Mouse (Mus musculus) ES-CJ7 (cell line): ENCODE measurements around the gene Rbm47.
A peak's percentile ranks its signal among the peaks of the same experiment; 100 is the strongest.

Experiments
- DNase-seq: peaks from one replicate; pipeline ENCODE4 v3.0.0; 2011; ENCODE audit warnings: low read depth, low spot score

Gene Rbm47

GRCm38 (mm10) chr5:66165748-66166147 is 7.2 kb downstream of the Rbm47 start:
- DNase-seq: no peak

- no peak for DNase-seq
Observed at GRCm38 (mm10) chr5:66156431-66156962, 16.4 kb downstream of the Rbm47 start.

GRCm38 (mm10) chr5:66154616-66155015 is 18.3 kb downstream of the Rbm47 start:
- no peak for DNase-seq

- DNase-seq: peak; percentile 79
Observed at GRCm38 (mm10) chr5:66153486-66153885, 19.4 kb downstream of the Rbm47 start.

GRCm38 (mm10) chr5:66151301-66152188 is 21.4 kb downstream of the Rbm47 start:
- DNase-seq: peak; percentile 85

GRCm38 (mm10) chr5:66150706-66151300 is 22.1 kb downstream of the Rbm47 start:
- DNase-seq: peak; percentile 60

GRCm38 (mm10) chr5:66150106-66150705 is 22.7 kb downstream of the Rbm47 start:
- no peak for DNase-seq

GRCm38 (mm10) chr5:66149571-66149970 is 23.3 kb downstream of the Rbm47 start:
- DNase-seq: no peak

GRCm38 (mm10) chr5:66149111-66149510 is 23.8 kb downstream of the Rbm47 start:
- no peak for DNase-seq

- no peak for DNase-seq
Observed at GRCm38 (mm10) chr5:66147313-66147712, 25.6 kb downstream of the Rbm47 start.

GRCm38 (mm10) chr5:66145583-66145982 is 27.3 kb downstream of the Rbm47 start:
- DNase-seq: no peak

GRCm38 (mm10) chr5:66143093-66144032 is 29.6 kb downstream of the Rbm47 start:
- DNase-seq: no peak

GRCm38 (mm10) chr5:66141474-66141873 is 31.4 kb downstream of the Rbm47 start:
- DNase-seq: no peak

- DNase-seq: peak; percentile 58
Observed at GRCm38 (mm10) chr5:66139634-66140295, 33.2 kb downstream of the Rbm47 start.

GRCm38 (mm10) chr5:66139171-66139570 is 33.7 kb downstream of the Rbm47 start:
- no peak for DNase-seq

- no peak for DNase-seq
Observed at GRCm38 (mm10) chr5:66138597-66138996, 34.3 kb downstream of the Rbm47 start.

GRCm38 (mm10) chr5:66137250-66137649 is 35.7 kb downstream of the Rbm47 start:
- DNase-seq: no peak

- no peak for DNase-seq
Observed at GRCm38 (mm10) chr5:66135853-66136210, 37.1 kb downstream of the Rbm47 start.

GRCm38 (mm10) chr5:66135161-66135852 is 37.6 kb downstream of the Rbm47 start:
- DNase-seq: no peak

- DNase-seq: peak; percentile 44
Observed at GRCm38 (mm10) chr5:66134578-66134977, 38.3 kb downstream of the Rbm47 start.
